Mouse (Mus musculus): ENCODE measurements around the gene Tmem185a. TPM values are rescaled to one million over a fixed set of nuclear protein-coding genes. Genes with fewer than 3 reads are reported as not detected.

Tmem185a gene
- polyA plus RNA-seq, 1 experiment from 2014 or later = 36.0 TPM

Other genes with a start within 250 kb of the Tmem185a start
- gene Ids, start 112.1 kb downstream of the Tmem185a start, polyA plus RNA-seq (2016; fragmentation: Nextera tagmentation; extraction: Ambion mirVana) = 0.89 and 2.1 TPM in 2 replicates
- 26.1 and 27.2 TPM in 2 replicates for gene 1110012L19Rik, start 91.3 kb downstream of the Tmem185a start, polyA plus RNA-seq (2016; fragmentation: Nextera tagmentation; extraction: Ambion mirVana)

All from heart, embryonic 10.5 days (tissue).